In genomic region chr9:120851914-120852313, GRCm38 (mm10) we compare ENCODE assay signal across 26 mouse cellular contexts.
DNase-seq lines count a peak whose midpoint lies in the region; ATAC-seq and TF ChIP-seq lines count a peak whose summit lies in the region.
"Had no signal": no experiment of that assay in that cellular context is flagged by ENCODE, and none has a peak within 500 bp of the region (broad histone marks: within the 10 kb centered on the region; RNA-seq: fewer than 3 reads in every experiment).

No protein-coding gene starts in this region.

- peaks cover 54% of the 10 kb centered on the region for H3K4me1 ChIP-seq in heart, embryonic 13.5 days
- peaks cover 22% of the 10 kb centered on the region for H3K4me1 ChIP-seq in neural tube, embryonic 15.5 days

- no peak overlapping the region for H3K4me3 ChIP-seq in gastrocnemius, adult 2 months
- no peak overlapping the region for H3K4me3 ChIP-seq in heart, embryonic 13.5 days
- H3K4me3 ChIP-seq in layer of hippocampus, adult 2 months, result no peak overlapping the region
- no peak overlapping the region for H3K4me3 ChIP-seq in neural tube, embryonic 15.5 days (replicated peaks)
- H3K4me3 ChIP-seq: embryonic facial prominence, embryonic 12.5 days; embryonic facial prominence, embryonic 15.5 days; heart, embryonic 15.5 days; hindbrain, embryonic 10.5 days; hindbrain, embryonic 13.5 days; intestine, embryonic 15.5 days had no signal

- no peak overlapping the region for H3K9ac ChIP-seq in heart, embryonic 13.5 days
- H3K9ac ChIP-seq in neural tube, embryonic 15.5 days (replicated peaks), result no peak overlapping the region
- H3K9ac ChIP-seq: embryonic facial prominence, embryonic 12.5 days; embryonic facial prominence, embryonic 15.5 days; forebrain, postnatal 0 days; heart, embryonic 15.5 days; hindbrain, embryonic 13.5 days; intestine, embryonic 15.5 days had no signal

- H3K9me3 ChIP-seq in heart, embryonic 13.5 days, result no peaks in the 10 kb centered on the region
- no peaks in the 10 kb centered on the region for H3K9me3 ChIP-seq in neural tube, embryonic 15.5 days (replicated peaks)
- H3K9me3 ChIP-seq: embryonic facial prominence, embryonic 12.5 days; embryonic facial prominence, embryonic 15.5 days; heart, embryonic 15.5 days; hindbrain, embryonic 10.5 days; hindbrain, embryonic 13.5 days; intestine, embryonic 15.5 days had no signal

- DNase-seq in gastrocnemius, adult 2 months, result no peak
- no peak for DNase-seq in gastrocnemius, adult 18-20 months (ENCODE audit: low spot score)
- no peak for DNase-seq in heart, adult 9 months (ENCODE audit: low spot score in 2 of 2)
- no peak for DNase-seq in layer of hippocampus, adult 2 months (ENCODE audit: low spot score in 2 of 2)
- DNase-seq in layer of hippocampus, adult 11-12 months (ENCODE audit: low spot score), result no peak
- no peak for DNase-seq in neural tube, embryonic 10.5 days (ENCODE audit: extremely low spot score, low spot score)
- DNase-seq: adrenal gland, adult 8-10 months; adrenal gland, postnatal 25 days; cerebellum, adult 18-20 months; cerebellum, adult 9-10 months; cerebellum, postnatal 25 days; forebrain, postnatal 0 days; gastrocnemius, postnatal 10 days; gastrocnemius, postnatal 36 days had no signal

- no peak for ATAC-seq in heart, embryonic 13.5 days (ENCODE audit: extremely low read depth, insufficient number of reproducible peaks, low FRiP score, low TSS enrichment)
- ATAC-seq in neural tube, embryonic 15.5 days (ENCODE audit: low FRiP score), result no peak
- ATAC-seq: activated CD4-positive, CD25-positive, alpha-beta regulatory T cell, adult 4 months; forebrain, embryonic 14.5 days; forebrain, postnatal 0 days; hindbrain, embryonic 16.5 days; intestine, embryonic 15.5 days had no signal

- H3K27ac ChIP-seq in gastrocnemius, adult 2 months, result peak overlapping the region; percentile 83
- H3K27ac ChIP-seq in heart, embryonic 13.5 days (replicated peaks), result peak overlapping the region; percentile 83; the same call in 1 of the 2 replicates
- peak overlapping the region; percentile 83 for H3K27ac ChIP-seq in layer of hippocampus, adult 2 months
- H3K27ac ChIP-seq in neural tube, embryonic 15.5 days (replicated peaks), result peak overlapping the region; percentile 38; the same call in 1 of the 2 replicates
- H3K27ac ChIP-seq: embryonic facial prominence, embryonic 12.5 days; intestine, embryonic 15.5 days had no signal

- H3K4me2 ChIP-seq in heart, embryonic 13.5 days, result no peak overlapping the region
- H3K4me2 ChIP-seq in neural tube, embryonic 15.5 days, result no peak overlapping the region
- H3K4me2 ChIP-seq: embryonic facial prominence, embryonic 12.5 days; embryonic facial prominence, embryonic 15.5 days; heart, embryonic 11.5 days; heart, embryonic 15.5 days; hindbrain, embryonic 13.5 days; intestine, embryonic 15.5 days had no signal

- H3K27me3 ChIP-seq in heart, embryonic 13.5 days (replicated peaks), result no peaks in the 10 kb centered on the region
- H3K27me3 ChIP-seq in neural tube, embryonic 15.5 days (replicated peaks), result no peaks in the 10 kb centered on the region
- H3K27me3 ChIP-seq: embryonic facial prominence, embryonic 12.5 days; embryonic facial prominence, embryonic 15.5 days; heart, embryonic 15.5 days; hindbrain, embryonic 13.5 days; intestine, embryonic 15.5 days had no signal

- H3K36me3 ChIP-seq in heart, embryonic 13.5 days, result no peaks in the 10 kb centered on the region
- H3K36me3 ChIP-seq in neural tube, embryonic 15.5 days, result no peaks in the 10 kb centered on the region
- H3K36me3 ChIP-seq: embryonic facial prominence, embryonic 12.5 days; embryonic facial prominence, embryonic 15.5 days; heart, embryonic 15.5 days; hindbrain, embryonic 10.5 days; hindbrain, embryonic 13.5 days; intestine, embryonic 15.5 days had no signal

- WGBS in heart, embryonic 13.5 days, result 79% methylated on average over 5 of the region's 5 CpGs
- WGBS in neural tube, embryonic 15.5 days, result 82% methylated on average over 5 of the region's 5 CpGs

- intact Hi-C loops in gastrocnemius, adult 2 months (cut with DNase I), result loop anchor here (2.0 to 5.0 kb wide), 2 partner anchors 73 to 80 kb away; no protein-coding TSS in a partner anchor

- TF ChIP-seq CTCF in gastrocnemius, adult 2 months (IDR thresholded peaks at IDR 0.05), result no peak
- no peak for TF ChIP-seq CTCF in layer of hippocampus, adult 2 months (conservative IDR thresholded peaks at IDR 0.05)
